Comparison of ENCODE assay signal across 8 mouse cellular contexts in the genomic region with DNA sequence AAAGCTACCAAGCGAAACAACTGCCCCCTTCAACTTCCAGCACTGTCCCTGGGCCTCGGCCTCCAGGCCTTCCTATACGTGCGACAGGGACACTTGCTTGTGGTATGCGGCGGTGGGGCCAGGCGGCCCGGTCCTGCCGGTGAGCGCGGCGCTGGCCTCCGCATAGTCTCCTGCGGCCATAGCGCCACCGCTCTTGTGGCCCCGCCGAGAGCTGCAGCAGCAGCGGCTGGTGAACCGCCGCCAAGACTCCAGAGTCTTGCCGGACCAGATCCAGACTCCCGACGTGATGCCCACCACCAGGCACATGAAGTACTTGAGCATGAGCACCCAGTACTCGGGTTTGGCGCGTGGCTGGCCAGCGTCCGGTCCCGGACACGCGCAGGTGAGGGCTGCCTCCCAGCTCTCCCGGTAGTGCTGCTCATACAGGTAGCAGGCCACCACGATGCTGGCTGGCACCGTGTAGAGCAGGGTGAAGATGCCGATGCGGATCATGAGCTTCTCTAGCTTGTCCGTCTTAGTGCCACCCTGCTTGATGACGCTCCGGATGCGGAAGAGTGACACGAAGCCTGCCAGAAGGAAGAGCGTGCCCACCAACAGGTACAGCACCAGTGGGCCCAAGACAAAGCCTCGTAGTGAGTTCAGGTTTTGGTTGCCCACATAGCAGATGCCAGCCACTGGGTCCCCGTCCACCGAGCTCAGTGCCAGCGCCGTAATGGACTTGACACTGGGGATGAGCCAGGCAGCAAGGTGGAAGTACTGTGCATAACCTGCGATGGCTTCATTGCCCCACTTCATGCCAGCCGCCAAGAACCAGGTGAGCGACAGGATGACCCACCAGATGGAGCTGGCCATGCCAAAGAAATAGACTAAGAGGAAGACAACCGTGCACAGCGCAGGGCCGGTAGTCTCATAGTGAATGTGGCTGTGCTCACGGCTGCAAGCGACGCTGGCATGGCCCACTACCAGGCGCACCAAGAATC. TPM values are rescaled to one million over a fixed set of nuclear protein-coding genes. Genes with fewer than 3 reads are reported as not detected.
DNase-seq lines count a peak whose midpoint lies in the region; ATAC-seq lines count a peak whose summit lies in the region.

No protein-coding gene starts in this region.

- peak overlapping the region; percentile 36; the same call in 1 of the 2 replicates for H3K9ac ChIP-seq in heart, embryonic 11.5 days (ENCODE audit: low read depth, low read length)
- H3K9ac ChIP-seq in kidney, embryonic 15.5 days = peak overlapping the region; percentile 31; the same call in 1 of the 2 replicates

- 36% methylated on average over 58 of the region's 58 CpGs for WGBS in heart, embryonic 11.5 days (ENCODE audit: insufficient replicate concordance)
- 41% methylated on average over 58 of the region's 58 CpGs for WGBS in kidney, embryonic 15.5 days

- peaks cover 56% of the 10 kb centered on the region for H3K4me1 ChIP-seq in megakaryocyte, embryonic 14.5 days
- H3K4me1 ChIP-seq in heart, embryonic 11.5 days (ENCODE audit: control insufficient read depth, insufficient read depth, low read length) = peaks cover 28% of the 10 kb centered on the region
- H3K4me1 ChIP-seq in kidney, embryonic 15.5 days = peaks cover 55% of the 10 kb centered on the region

- peaks cover 45% of the 10 kb centered on the region for H3K27me3 ChIP-seq in megakaryocyte, embryonic 14.5 days (replicated peaks)
- peaks cover 13% of the 10 kb centered on the region for H3K27me3 ChIP-seq in heart, embryonic 11.5 days (ENCODE audit: control insufficient read depth, insufficient read depth, low read length)
- H3K27me3 ChIP-seq in kidney, embryonic 15.5 days = peaks cover 38% of the 10 kb centered on the region

- H3K27ac ChIP-seq in heart, embryonic 11.5 days (ENCODE audit: low read depth, low read length) = no peak overlapping the region
- H3K27ac ChIP-seq in kidney, embryonic 15.5 days = no peak overlapping the region

- H3K36me3 ChIP-seq in megakaryocyte, embryonic 14.5 days (replicated peaks; ENCODE audit: low read length) = peaks cover 2% of the 10 kb centered on the region
- no peaks in the 10 kb centered on the region for H3K36me3 ChIP-seq in heart, embryonic 11.5 days (ENCODE audit: control insufficient read depth, insufficient read depth, low read length)
- peaks cover 7% of the 10 kb centered on the region; the same call in 1 of the 2 replicates for H3K36me3 ChIP-seq in kidney, embryonic 15.5 days

- DNase-seq in cerebellum, postnatal 25 days = peak; percentile 55 to 66
- DNase-seq in lung, postnatal 10 days = peak; percentile 47
- peak; percentile 28 for DNase-seq in spleen, adult 12 weeks (ENCODE audit: low spot score)
- DNase-seq in c-Kit-positive CD71-positive TER-119-positive erythroid progenitor cells, embryonic 14.5 days (ENCODE audit: low spot score) = no peak

- ATAC-seq in megakaryocyte, adult 5-6 weeks (ENCODE audit: poor library complexity, severe bottlenecking) = no peak
- no peak for ATAC-seq in heart, embryonic 11.5 days (replicated peaks; ENCODE audit: insufficient number of reproducible peaks, low FRiP score, low TSS enrichment)
- no peak for ATAC-seq in kidney, embryonic 15.5 days (replicated peaks; ENCODE audit: low FRiP score)

- peak overlapping the region; percentile 94 for H3K4me3 ChIP-seq in megakaryocyte, embryonic 14.5 days (replicated peaks)
- H3K4me3 ChIP-seq in heart, embryonic 11.5 days (ENCODE audit: low read depth, low read length) = peak overlapping the region; percentile 68
- peak overlapping the region; percentile 60 for H3K4me3 ChIP-seq in kidney, embryonic 15.5 days (replicated peaks)

- H3K9me3 ChIP-seq in megakaryocyte, embryonic 14.5 days = peaks cover 8% of the 10 kb centered on the region; the same call in 1 of the 2 replicates
- no peaks in the 10 kb centered on the region for H3K9me3 ChIP-seq in heart, embryonic 11.5 days (replicated peaks; ENCODE audit: control insufficient read depth, low read length)
- no peaks in the 10 kb centered on the region for H3K9me3 ChIP-seq in kidney, embryonic 15.5 days (replicated peaks)

- H3K4me2 ChIP-seq in heart, embryonic 11.5 days = peak overlapping the region; percentile 93
- peak overlapping the region; percentile 96 for H3K4me2 ChIP-seq in kidney, embryonic 15.5 days

RNA-seq across cellular contexts. Expression of gene Fzd5, which starts 2.5 kb away (rescaled TPM):
- 0.45 and 0.75 TPM in 2 replicates for polyA plus RNA-seq in megakaryocyte, embryonic 14.5 days (2012; ENCODE audit: insufficient read depth, low replicate concordance)
- 1.4 and 1.8 TPM in 2 replicates for total RNA-seq in megakaryocyte, adult 5-6 weeks (2015)
- 1.6 and 2.0 TPM in 2 replicates for total RNA-seq in megakaryocyte, adult 5-6 weeks (2017)
- polyA plus RNA-seq in heart, embryonic 11.5 days (2014; fragmentation: Nextera tagmentation; extraction: Ambion mirVana) = 1.4 and 2.2 TPM in 2 replicates
- polyA plus RNA-seq in kidney, embryonic 15.5 days (2015; fragmentation: Nextera tagmentation; extraction: Ambion mirVana) = 2.2 and 2.4 TPM in 2 replicates

RNA-seq across cellular contexts. Expression of gene Ccnyl1, which starts 44.8 kb away (rescaled TPM):
- polyA plus RNA-seq in megakaryocyte, embryonic 14.5 days (2012; ENCODE audit: insufficient read depth, low replicate concordance) = 6.6 and 10.6 TPM in 2 replicates
- 10.6 and 12.6 TPM in 2 replicates for total RNA-seq in megakaryocyte, adult 5-6 weeks (2015)
- total RNA-seq in megakaryocyte, adult 5-6 weeks (2017) = 10.4 and 11.1 TPM in 2 replicates
- polyA plus RNA-seq in heart, embryonic 11.5 days (2014; fragmentation: Nextera tagmentation; extraction: Ambion mirVana) = 6.1 and 6.8 TPM in 2 replicates
- 5.0 and 5.5 TPM in 2 replicates for polyA plus RNA-seq in kidney, embryonic 15.5 days (2015; fragmentation: Nextera tagmentation; extraction: Ambion mirVana)
